Mouse (Mus musculus) megakaryocyte-erythroid progenitor cell, adult 5-6 weeks (primary cell): ENCODE measurements at regions not wholly inside any gene's neighbourhood (a gene's known extent, or its start where the extent isn't known, plus 50 kb on each side); places are given as distances from the start of the nearest gene placed in this dataset.
"Not testable (repeated sequence)": the region's sequence is repeated elsewhere in the genome, so short reads cannot be mapped to it uniquely, and the experiment has no call there.

Experiments
- ATAC-seq: replicated peaks from 2 replicates; pipeline ENCODE4 v1.8.0; 2016; ENCODE audit warnings: mild to moderate bottlenecking, inconsistent platforms; ENCODE audit not compliant: severe bottlenecking, poor library complexity, low FRiP score, low TSS enrichment

- peak; percentile 93 for ATAC-seq
Observed at GRCm38 (mm10) chr13:45130516-45131249, 52.2 kb downstream of the Gm9817 start.

- peak; percentile 67; the same call in 1 of the 2 replicates for ATAC-seq
Observed at GRCm38 (mm10) chr13:45140616-45141015, 62.1 kb downstream of the Gm9817 start.

GRCm38 (mm10) chr13:45145129-45145528 is 66.6 kb downstream of the Gm9817 start:
- no peak for ATAC-seq

GRCm38 (mm10) chr13:45156223-45156622 is 77.7 kb downstream of the Gm9817 start:
- ATAC-seq = peak; percentile 89

GRCm38 (mm10) chr13:45156982-45157381 is 78.5 kb downstream of the Gm9817 start:
- ATAC-seq = no peak

GRCm38 (mm10) chr13:45160281-45160680 is 81.8 kb downstream of the Gm9817 start:
- no peak for ATAC-seq

- no peak for ATAC-seq
Observed at GRCm38 (mm10) chr13:45164001-45164778, 85.7 kb downstream of the Gm9817 start.

GRCm38 (mm10) chr13:45165159-45165558 is 86.7 kb downstream of the Gm9817 start:
- no peak for ATAC-seq

GRCm38 (mm10) chr13:45169716-45170115 is 91.2 kb downstream of the Gm9817 start:
- no peak for ATAC-seq

GRCm38 (mm10) chr13:45173139-45173538 is 94.6 kb downstream of the Gm9817 start:
- no peak for ATAC-seq

- ATAC-seq = not testable (repeated sequence)
Observed at GRCm38 (mm10) chr13:45175711-45176205, 97.3 kb downstream of the Gm9817 start.

GRCm38 (mm10) chr13:45181529-45182230 is 103.2 kb downstream of the Gm9817 start:
- ATAC-seq = no peak

GRCm38 (mm10) chr13:45189389-45189788 is 110.9 kb downstream of the Gm9817 start:
- ATAC-seq = no peak

- no peak for ATAC-seq
Observed at GRCm38 (mm10) chr13:45190151-45190550, 111.7 kb downstream of the Gm9817 start.

- ATAC-seq = no peak
Observed at GRCm38 (mm10) chr13:45192079-45192478, 113.6 kb downstream of the Gm9817 start.

- no peak for ATAC-seq
Observed at GRCm38 (mm10) chr13:45195562-45195961, 117.1 kb downstream of the Gm9817 start.

- ATAC-seq = no peak
Observed at GRCm38 (mm10) chr13:45196363-45196762, 117.9 kb downstream of the Gm9817 start.

- ATAC-seq = no peak
Observed at GRCm38 (mm10) chr13:45200511-45201120, 122.1 kb downstream of the Gm9817 start.

GRCm38 (mm10) chr13:45204856-45205255 is 126.4 kb downstream of the Gm9817 start:
- no peak for ATAC-seq
